Mouse (Mus musculus): ENCODE measurements around the gene Psmd5. TPM values are rescaled to one million over a fixed set of nuclear protein-coding genes. Genes with fewer than 3 reads are reported as not detected.
"Not testable (repeated sequence)": the region's sequence is repeated elsewhere in the genome, so short reads cannot be mapped to it uniquely, and the experiment has no call there.

Gene Psmd5
- polyA plus RNA-seq, 1 experiment from 2014 or later: 90.4 TPM

- H3K4me1 ChIP-seq (replicated peaks); H3K9ac ChIP-seq; ATAC-seq (ENCODE audit: low read depth); H3K27me3 ChIP-seq; H3K9me3 ChIP-seq; H3K4me3 ChIP-seq; H3K4me2 ChIP-seq; H3K27ac ChIP-seq (replicated peaks); H3K36me3 ChIP-seq: not testable (repeated sequence)
- 82% methylated on average over 5 of the region's 5 CpGs for WGBS
Observed at GRCm38 (mm10) chr2:34840143-34840542, 34.6 kb downstream of the Psmd5 start.

- H3K27ac ChIP-seq (replicated peaks): no peak overlapping the region
- H3K4me3 ChIP-seq: no peak overlapping the region
- no peak overlapping the region for H3K4me2 ChIP-seq
- 75% methylated on average over 3 of the region's 3 CpGs for WGBS
- H3K9me3 ChIP-seq: no peaks in the 10 kb centered on the region
- no peak for ATAC-seq (ENCODE audit: low read depth)
- peaks cover 14% of the 10 kb centered on the region for H3K27me3 ChIP-seq
- H3K36me3 ChIP-seq: no peaks in the 10 kb centered on the region
- no peak overlapping the region for H3K9ac ChIP-seq
- H3K4me1 ChIP-seq (replicated peaks): no peaks in the 10 kb centered on the region
Observed at GRCm38 (mm10) chr2:34835669-34836068, 39.1 kb downstream of the Psmd5 start.

- Histone ChIP-seq H3K4me3 (no peak overlapping the region), H3K4me1 (replicated peaks) (no peaks in the 10 kb centered on the region), H3K9me3 (no peaks in the 10 kb centered on the region), H3K9ac (no peak overlapping the region), H3K27me3 (peaks cover 18% of the 10 kb centered on the region), H3K4me2 (no peak overlapping the region), H3K27ac (replicated peaks) (no peak overlapping the region), H3K36me3 (no peaks in the 10 kb centered on the region)
- no peak for ATAC-seq (ENCODE audit: low read depth)
- WGBS: 87% methylated on average over 17 of the region's 17 CpGs
Observed at GRCm38 (mm10) chr2:34833624-34834023, 41.1 kb downstream of the Psmd5 start.

- H3K9ac ChIP-seq; H3K27ac ChIP-seq (replicated peaks); H3K4me1 ChIP-seq (replicated peaks); H3K4me2 ChIP-seq; H3K36me3 ChIP-seq; H3K4me3 ChIP-seq; H3K9me3 ChIP-seq; ATAC-seq (ENCODE audit: low read depth): not testable (repeated sequence)
- peaks cover 18% of the 10 kb centered on the region for H3K27me3 ChIP-seq
- 69% methylated on average over 11 of the region's 11 CpGs for WGBS
Observed at GRCm38 (mm10) chr2:34832766-34833457, 41.9 kb downstream of the Psmd5 start, which contains the start of gene Gm34653. Gene Gm34653 (plus strand): TSS chr2:34833007.

- 93% methylated on average over 17 of the region's 17 CpGs for WGBS
- not testable (repeated sequence) for H3K4me2 ChIP-seq; ATAC-seq (ENCODE audit: low read depth); H3K36me3 ChIP-seq; H3K4me3 ChIP-seq; H3K9ac ChIP-seq; H3K27ac ChIP-seq (replicated peaks); H3K27me3 ChIP-seq; H3K9me3 ChIP-seq
- peaks cover 11% of the 10 kb centered on the region for H3K4me1 ChIP-seq (replicated peaks)
Observed at GRCm38 (mm10) chr2:34830066-34830465, 44.7 kb downstream of the Psmd5 start.

GRCm38 (mm10) chr2:34828026-34828425 is 46.7 kb downstream of the Psmd5 start:
- Histone ChIP-seq H3K9me3 (no peaks in the 10 kb centered on the region), H3K36me3 (no peaks in the 10 kb centered on the region), H3K27me3 (peaks cover 4% of the 10 kb centered on the region; the same call in 1 of the 2 replicates), H3K4me1 (replicated peaks) (peaks cover 27% of the 10 kb centered on the region), H3K4me2 (no peak overlapping the region), H3K27ac (replicated peaks) (no peak overlapping the region), H3K4me3 (no peak overlapping the region), H3K9ac (no peak overlapping the region)
- ATAC-seq (ENCODE audit: low read depth): no peak
- 91% methylated on average over 1 of the region's 1 CpGs for WGBS

- Histone ChIP-seq H3K4me1 (replicated peaks) (peaks cover 27% of the 10 kb centered on the region), H3K4me3 (no peak overlapping the region), H3K4me2 (no peak overlapping the region), H3K27me3 (peaks cover 4% of the 10 kb centered on the region; the same call in 1 of the 2 replicates), H3K9ac (no peak overlapping the region), H3K36me3 (peaks cover 1% of the 10 kb centered on the region; the same call in 1 of the 2 replicates), H3K9me3 (no peaks in the 10 kb centered on the region), H3K27ac (replicated peaks) (no peak overlapping the region)
- no peak for ATAC-seq (ENCODE audit: low read depth)
- 91% methylated on average over 4 of the region's 4 CpGs for WGBS
Observed at GRCm38 (mm10) chr2:34827591-34827990, 47.2 kb downstream of the Psmd5 start.

- no peaks in the 10 kb centered on the region for H3K9me3 ChIP-seq
- peaks cover 27% of the 10 kb centered on the region for H3K4me1 ChIP-seq (replicated peaks)
- peak overlapping the region; percentile 96 for H3K9ac ChIP-seq
- H3K27ac ChIP-seq (replicated peaks): peak overlapping the region; percentile 71
- peaks cover 4% of the 10 kb centered on the region; the same call in 1 of the 2 replicates for H3K27me3 ChIP-seq
- peaks cover 9% of the 10 kb centered on the region; the same call in 1 of the 2 replicates for H3K36me3 ChIP-seq
- ATAC-seq (ENCODE audit: low read depth): peak; percentile 48; the same call in 1 of the 2 replicates
- H3K4me3 ChIP-seq: peak overlapping the region; percentile 98
- WGBS: 35% methylated on average over 20 of the region's 21 CpGs
- peak overlapping the region; percentile 88 for H3K4me2 ChIP-seq
Observed at GRCm38 (mm10) chr2:34826460-34827231, 48.1 kb downstream of the Psmd5 start.

- Histone ChIP-seq H3K4me3 (peak within 1 kb of the TSS; percentile 98), H3K9me3 (no peaks in the 10 kb centered on the region), H3K27me3 (peaks cover 4% of the 10 kb centered on the region; the same call in 1 of the 2 replicates), H3K4me2 (peak within 1 kb of the TSS; percentile 88), H3K9ac (peak within 1 kb of the TSS; percentile 96), H3K27ac (replicated peaks) (peak within 1 kb of the TSS; percentile 88), H3K36me3 (peaks cover 14% of the 10 kb centered on the region), H3K4me1 (replicated peaks) (peaks cover 27% of the 10 kb centered on the region)
- WGBS: under 1% methylated on average over 55 of the region's 57 CpGs
- peak; percentile 97 for ATAC-seq (ENCODE audit: low read depth)
Observed at GRCm38 (mm10) chr2:34825827-34826459, 48.8 kb downstream of the Psmd5 start, which contains the start of gene Fbxw2. Gene Fbxw2 (minus strand): TSS chr2:34826311.

GRCm38 (mm10) chr2:34818492-34818891 is 56.3 kb downstream of the Psmd5 start:
- Histone ChIP-seq H3K4me3 (no peak overlapping the region), H3K4me2 (no peak overlapping the region), H3K9ac (no peak overlapping the region), H3K9me3 (no peaks in the 10 kb centered on the region), H3K27me3 (no peaks in the 10 kb centered on the region), H3K4me1 (replicated peaks) (peaks cover under 1% of the 10 kb centered on the region; the same call in 1 of the 2 replicates), H3K36me3 (peaks cover 63% of the 10 kb centered on the region), H3K27ac (replicated peaks) (no peak overlapping the region)
- WGBS: 93% methylated on average over 2 of the region's 2 CpGs
- ATAC-seq (ENCODE audit: low read depth): no peak

GRCm38 (mm10) chr2:34815893-34816292 is 58.9 kb downstream of the Psmd5 start:
- ATAC-seq (ENCODE audit: low read depth); H3K27me3 ChIP-seq; H3K4me1 ChIP-seq (replicated peaks); H3K9me3 ChIP-seq; H3K4me3 ChIP-seq; H3K4me2 ChIP-seq; H3K9ac ChIP-seq; H3K27ac ChIP-seq (replicated peaks): not testable (repeated sequence)
- 97% methylated on average over 2 of the region's 2 CpGs for WGBS
- peaks cover 69% of the 10 kb centered on the region for H3K36me3 ChIP-seq

GRCm38 (mm10) chr2:34812706-34813105 is 62.1 kb downstream of the Psmd5 start:
- no peak for ATAC-seq (ENCODE audit: low read depth)
- Histone ChIP-seq H3K4me1 (replicated peaks) (no peaks in the 10 kb centered on the region), H3K4me3 (no peak overlapping the region), H3K9ac (no peak overlapping the region), H3K9me3 (no peaks in the 10 kb centered on the region), H3K27me3 (no peaks in the 10 kb centered on the region), H3K27ac (replicated peaks) (no peak overlapping the region), H3K4me2 (no peak overlapping the region), H3K36me3 (peaks cover 65% of the 10 kb centered on the region)
- WGBS: 88% methylated on average over 7 of the region's 7 CpGs
